Mouse (Mus musculus) heart, postnatal 0 days (tissue): ENCODE data around the gene Slc25a22.

ENCODE experiments used
- CTCF ChIP-seq: IDR thresholded peaks from 2 replicates; pipeline ENCODE4 v1.5.1; 2016; ENCODE audit warnings: antibody characterized with exemption, control low read depth, low read depth
- EP300 ChIP-seq: IDR thresholded peaks from 2 replicates; pipeline ENCODE4 v1.6.1; 2016; ENCODE audit warnings: antibody characterized with exemption, low read depth

- TF ChIP-seq EP300, result no peak
- peak; percentile 72 for TF ChIP-seq CTCF
Observed at GRCm38 (mm10) chr7:141394771-141395170, 42.9 kb downstream of the Slc25a22 start.
